Mouse (Mus musculus): ENCODE results near the gene Ptpn5. TPM values are rescaled to one million over a fixed set of nuclear protein-coding genes. Genes with fewer than 3 reads are reported as not detected.

Gene Ptpn5
- total RNA-seq, 2 experiments from 2014 or later = not detected

GRCm38 (mm10) chr7:47111121-47111520 lies 22.4 kb downstream of the Ptpn5 start:
- no peak for DNase-seq (ENCODE audit: low spot score)

DNA sequence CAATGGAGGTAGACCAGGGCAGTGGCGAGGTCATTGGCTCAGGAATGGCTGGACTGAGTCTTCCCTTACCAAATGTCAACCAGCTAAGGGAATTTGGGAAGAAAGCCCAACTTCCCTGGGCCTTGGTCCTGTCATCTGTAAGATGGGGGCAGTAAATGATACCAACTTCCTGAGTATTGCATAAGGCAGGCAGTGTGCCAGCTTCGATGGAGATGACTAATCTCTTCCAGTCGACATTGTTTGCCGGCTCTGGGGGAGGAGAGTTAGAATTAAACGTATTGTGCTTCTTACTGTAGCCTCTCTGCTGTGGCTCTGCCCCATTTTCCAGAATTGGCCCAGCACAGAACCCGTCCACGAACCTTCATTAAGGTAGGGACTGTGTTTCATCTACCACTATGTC lies 23.0 kb downstream of the Ptpn5 start:
- DNase-seq (ENCODE audit: low spot score) = no peak

GRCm38 (mm10) chr7:47108779-47109189 lies 24.7 kb downstream of the Ptpn5 start:
- DNase-seq (ENCODE audit: low spot score) = no peak

DNA sequence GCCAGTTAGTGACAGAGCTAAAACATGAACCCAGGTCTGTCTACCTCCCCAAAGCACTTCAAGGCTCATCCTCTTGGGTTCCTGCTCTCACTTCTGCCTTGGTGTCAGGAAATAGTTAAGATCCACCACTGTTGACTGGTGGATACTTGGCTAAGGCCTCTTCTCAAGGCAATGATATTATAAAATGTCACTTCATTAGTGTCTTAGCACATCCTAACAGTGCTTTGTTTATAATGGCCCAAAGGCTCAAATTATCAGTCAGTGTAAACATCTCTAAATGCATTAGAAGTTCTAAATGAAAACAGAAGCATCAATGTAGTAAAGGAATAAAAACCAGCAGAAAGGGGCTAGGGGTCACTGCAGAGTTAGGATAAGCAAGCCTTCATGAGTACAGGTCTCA lies 26.5 kb downstream of the Ptpn5 start:
- DNase-seq (ENCODE audit: low spot score) = no peak

DNA sequence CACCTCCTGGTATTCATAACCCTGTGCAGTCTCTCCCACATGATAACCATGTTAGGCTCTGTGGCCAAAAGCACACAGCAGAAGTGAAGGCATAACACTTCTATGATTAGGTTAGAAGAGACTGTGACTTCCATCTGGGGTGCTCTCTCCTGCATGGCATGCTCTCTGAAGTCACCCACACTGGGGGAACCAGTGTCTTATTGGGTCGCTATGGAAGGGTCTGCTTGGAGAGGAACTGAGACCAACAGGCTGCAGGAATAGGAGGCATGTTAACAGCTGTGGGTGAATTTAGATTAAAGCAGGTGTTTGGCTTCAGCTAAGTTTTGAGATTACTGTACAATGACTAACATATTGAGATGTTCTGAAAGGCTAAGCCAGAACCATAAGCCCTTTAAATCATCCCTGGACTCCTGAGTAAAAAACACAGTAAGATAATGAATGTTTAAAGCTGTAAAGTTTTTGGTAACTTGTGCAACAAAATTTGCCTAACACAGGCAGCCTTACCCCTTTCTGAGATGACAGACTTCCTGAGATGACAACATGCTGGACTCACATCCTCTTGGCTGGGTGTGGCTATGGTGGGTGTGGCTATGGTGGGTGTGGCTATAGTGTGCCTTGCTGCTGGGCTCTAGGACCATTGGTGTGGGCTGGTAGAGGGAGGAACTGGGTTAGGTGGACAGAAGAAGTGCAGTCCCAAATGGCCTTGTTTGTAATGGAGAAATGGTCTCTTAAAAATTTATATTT lies 29.6 kb downstream of the Ptpn5 start:
- no peak for DNase-seq (ENCODE audit: low spot score)

DNA sequence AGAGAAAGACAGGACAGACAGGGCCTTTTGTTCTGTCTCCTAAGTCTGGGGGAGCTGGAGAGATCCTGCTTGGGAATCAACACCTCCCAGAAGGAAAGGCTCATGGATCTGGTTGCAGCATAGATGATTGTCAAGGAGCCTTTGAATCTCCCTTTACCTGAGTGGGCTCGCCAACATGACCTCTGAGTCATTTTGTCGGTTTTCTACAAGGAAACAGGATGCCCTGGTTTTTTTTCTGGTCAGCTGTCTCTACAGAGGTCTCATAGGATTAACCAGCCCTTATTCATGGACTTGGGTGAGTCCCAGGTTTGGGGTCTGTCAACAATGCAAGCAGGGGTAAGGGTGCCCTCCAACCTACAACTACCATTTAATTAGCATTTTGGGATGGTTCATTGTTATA lies 30.5 kb downstream of the Ptpn5 start:
- no peak for DNase-seq (ENCODE audit: low spot score)

- DNase-seq (ENCODE audit: low spot score) = no peak
These were observed 32.9 kb downstream of the Ptpn5 start for GRCm38 (mm10) chr7:47100615-47101014.

DNA sequence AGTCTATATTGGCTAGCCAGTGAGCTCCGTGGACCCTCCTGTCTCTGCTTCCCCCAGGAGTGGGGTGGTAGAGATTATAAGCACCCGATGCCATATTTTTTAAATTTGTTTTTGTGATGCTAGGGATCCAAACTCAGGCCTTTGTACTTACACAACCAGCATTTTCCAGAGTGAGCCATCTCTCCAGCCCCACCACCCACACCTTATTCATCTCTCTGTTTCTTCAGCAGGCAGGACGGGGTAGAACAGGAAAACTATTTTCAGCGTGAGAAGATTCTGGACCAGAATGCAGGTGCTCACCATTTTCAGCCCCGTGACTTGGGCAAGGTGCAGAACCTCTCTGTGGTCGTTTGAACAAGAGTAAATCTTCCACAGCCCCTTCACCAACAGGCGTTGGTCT lies 34.2 kb downstream of the Ptpn5 start:
- DNase-seq (ENCODE audit: low spot score) = no peak

GRCm38 (mm10) chr7:47098044-47098443 lies 35.4 kb downstream of the Ptpn5 start:
- DNase-seq (ENCODE audit: low spot score) = no peak

DNA sequence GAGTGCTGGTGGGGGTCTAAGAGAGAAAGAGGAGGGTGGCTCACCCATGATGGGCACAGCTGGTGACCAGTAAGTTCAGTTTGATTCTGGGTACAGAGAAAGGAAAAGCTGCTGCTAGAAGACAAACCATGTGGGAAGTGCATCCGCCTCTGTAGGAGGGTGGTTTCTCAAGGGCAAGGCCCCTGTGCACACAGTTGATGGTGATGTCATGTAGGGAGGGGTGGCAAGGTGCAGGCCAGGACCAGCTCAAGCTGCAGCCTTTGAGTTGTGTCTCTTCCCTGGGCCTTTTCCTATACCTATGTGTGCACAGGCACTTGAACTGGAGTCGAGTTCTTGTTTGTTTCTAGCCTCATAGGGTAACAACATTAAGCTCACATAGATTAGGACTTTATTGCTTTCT lies 38.5 kb downstream of the Ptpn5 start:
- DNase-seq (ENCODE audit: low spot score) = no peak

GRCm38 (mm10) chr7:47093935-47094334 lies 39.5 kb downstream of the Ptpn5 start:
- no peak for DNase-seq (ENCODE audit: low spot score)

DNA sequence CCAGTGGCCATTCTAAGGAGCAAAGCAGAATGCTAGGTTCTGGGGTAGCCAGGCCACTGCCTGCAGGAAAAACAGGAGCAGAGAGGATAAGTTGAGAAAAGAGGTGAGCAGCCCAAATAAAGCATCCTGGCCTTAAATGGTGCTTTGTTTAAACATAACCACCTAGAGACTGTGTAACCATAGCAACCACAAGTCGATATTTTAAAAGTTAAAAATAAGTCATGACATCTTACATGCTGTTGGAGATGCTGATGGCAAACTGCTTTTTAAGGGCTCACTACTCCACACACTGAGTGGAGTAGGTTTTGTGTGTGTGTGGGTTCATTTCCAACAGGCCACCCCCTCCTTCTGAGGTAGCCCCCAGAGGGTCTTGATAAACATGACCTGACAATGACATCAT lies 48.4 kb downstream of the Ptpn5 start:
- DNase-seq (ENCODE audit: low spot score) = no peak

- peak; percentile 55 for DNase-seq (ENCODE audit: low spot score)
These were observed 52.2 kb downstream of the Ptpn5 start for GRCm38 (mm10) chr7:47081277-47081676.

DNA sequence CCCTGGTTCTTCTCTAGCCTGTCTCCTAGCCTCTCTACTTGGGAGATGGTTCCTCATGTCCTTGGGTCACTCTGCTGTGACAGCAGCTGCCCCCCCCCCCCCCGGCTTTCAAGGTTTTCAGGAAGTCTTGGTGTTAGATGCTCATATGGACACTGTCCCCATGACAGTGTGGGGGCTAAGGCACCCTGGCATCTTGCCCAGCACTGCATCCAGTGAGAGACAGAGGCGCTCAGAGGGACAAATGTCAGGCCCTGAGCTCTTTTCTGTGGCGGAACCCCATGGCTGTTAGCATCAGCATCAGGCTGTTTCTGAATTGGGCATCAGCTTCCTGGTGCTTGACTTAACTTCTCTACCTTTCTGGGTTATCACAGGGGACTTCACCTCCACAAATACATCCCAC lies 52.6 kb downstream of the Ptpn5 start:
- DNase-seq (ENCODE audit: low spot score) = no peak

- DNase-seq (ENCODE audit: low spot score) = no peak
These were observed 56.0 kb downstream of the Ptpn5 start for GRCm38 (mm10) chr7:47077451-47077850.

DNA sequence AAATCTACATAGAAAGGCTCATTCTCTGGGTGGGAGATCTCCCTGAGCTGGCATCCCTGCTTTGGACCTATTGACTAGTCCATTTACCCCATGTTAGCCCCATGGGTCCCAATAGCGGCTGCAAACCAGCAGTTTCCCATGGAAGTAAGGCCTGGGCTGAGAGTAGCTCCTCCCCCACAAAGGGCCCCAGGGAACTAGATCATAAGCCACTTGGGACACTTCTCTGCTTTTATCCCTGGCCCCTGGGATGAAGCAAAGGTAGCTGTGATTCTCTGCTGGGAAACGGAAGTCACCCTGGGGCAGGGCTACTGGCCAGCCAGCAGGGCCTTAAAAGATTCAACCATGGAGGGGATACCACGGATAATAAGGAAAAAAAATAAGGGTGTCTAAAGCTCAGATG lies 56.8 kb downstream of the Ptpn5 start:
- DNase-seq (ENCODE audit: low spot score) = no peak

GRCm38 (mm10) chr7:47076193-47076592 lies 57.3 kb downstream of the Ptpn5 start:
- no peak for DNase-seq (ENCODE audit: low spot score)

DNA sequence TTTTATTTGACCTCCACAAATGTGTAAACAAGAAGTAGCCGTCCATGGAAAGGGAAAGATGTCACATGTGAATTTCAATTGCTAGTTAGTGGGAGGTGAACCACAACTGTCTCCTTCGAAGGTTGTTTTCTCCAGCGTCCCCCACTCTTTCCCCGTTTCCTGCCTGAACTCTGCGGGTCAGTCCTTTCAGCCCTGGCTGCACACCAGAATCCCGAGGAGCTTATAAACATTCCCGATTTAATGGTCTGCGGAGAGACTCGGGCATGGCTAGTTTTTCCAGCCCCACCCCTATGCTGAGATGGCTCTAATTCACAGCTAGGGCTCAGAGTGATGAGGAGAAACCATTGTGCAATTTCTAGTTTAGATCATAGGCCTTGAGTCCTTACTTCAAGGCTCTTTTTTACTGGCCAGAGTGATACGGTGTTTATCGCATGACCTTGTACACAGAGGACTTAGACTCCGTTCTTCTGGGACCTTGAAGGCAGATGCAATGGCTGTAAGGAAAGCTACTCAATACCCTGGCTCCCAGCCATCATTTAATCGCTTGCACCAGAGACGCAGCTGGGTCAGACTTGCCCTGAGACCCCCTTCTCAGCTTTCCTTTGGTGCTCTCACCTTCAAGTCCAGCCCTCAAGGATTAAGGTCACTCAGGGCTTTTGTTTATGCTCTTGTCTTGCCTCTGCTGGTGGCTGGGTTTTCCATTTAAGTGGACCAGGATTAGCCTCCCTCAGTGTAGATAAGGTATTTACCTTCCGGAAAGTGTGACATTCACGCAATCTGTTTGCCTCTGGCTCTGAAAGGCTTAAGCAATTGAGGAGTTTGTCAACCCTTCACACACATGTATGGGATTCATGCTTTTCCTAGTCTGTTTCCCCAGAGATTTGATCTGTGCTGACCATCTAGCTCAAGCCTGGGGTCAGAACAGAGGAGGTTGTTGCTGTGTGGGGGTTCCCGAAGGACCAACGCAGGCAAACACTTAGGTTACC lies 59.7 kb downstream of the Ptpn5 start:
- DNase-seq (ENCODE audit: low spot score) = no peak

- no peak for DNase-seq (ENCODE audit: low spot score)
These were observed 60.9 kb downstream of the Ptpn5 start for GRCm38 (mm10) chr7:47072551-47072950.

GRCm38 (mm10) chr7:47067879-47068278 lies 65.6 kb downstream of the Ptpn5 start:
- DNase-seq (ENCODE audit: low spot score) = no peak

DNA sequence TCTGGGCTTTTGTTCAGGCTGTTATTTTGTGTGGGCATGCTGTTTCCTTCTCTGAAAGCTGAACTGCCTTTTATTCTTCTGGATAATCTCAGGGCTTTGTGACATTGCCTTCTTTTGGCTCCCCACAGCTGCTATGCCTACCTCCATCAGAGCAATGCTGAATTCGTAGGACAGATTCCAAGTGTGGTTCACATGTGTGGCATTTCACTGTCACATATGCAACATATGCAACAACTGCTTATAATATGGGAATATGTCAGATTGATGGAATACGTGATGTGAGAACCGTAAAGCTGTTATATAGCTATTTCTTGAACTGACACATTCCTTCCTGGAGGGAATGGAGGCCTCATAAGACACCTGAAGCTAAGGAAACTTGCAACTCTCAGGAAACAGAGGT lies 66.5 kb downstream of the Ptpn5 start:
- DNase-seq (ENCODE audit: low spot score) = no peak

- no peak for DNase-seq (ENCODE audit: low spot score)
These were observed 71.9 kb downstream of the Ptpn5 start for GRCm38 (mm10) chr7:47061560-47061959.

DNA sequence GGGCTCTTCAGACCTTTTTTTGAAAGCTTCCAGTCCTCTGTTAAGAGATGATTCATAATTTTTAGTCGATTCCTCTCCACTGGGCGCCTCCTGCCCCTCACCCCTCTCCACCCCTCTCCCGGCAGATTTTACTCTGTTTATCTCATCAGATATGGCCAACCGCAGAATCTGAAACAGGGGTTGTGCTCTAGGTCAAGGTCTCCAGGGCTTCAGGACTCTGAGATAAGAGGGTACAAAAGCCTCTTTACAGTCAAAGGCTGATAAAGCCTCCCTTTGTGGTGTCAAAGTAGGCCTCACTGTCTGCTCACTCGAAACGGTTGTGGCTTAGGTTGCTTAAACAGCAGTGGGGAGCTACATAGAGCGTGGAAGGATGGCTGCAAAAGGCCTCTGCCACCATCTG lies 74.1 kb downstream of the Ptpn5 start:
- DNase-seq (ENCODE audit: low spot score) = no peak

Data from gastrocnemius, adult 18-20 months (tissue).